Mouse (Mus musculus): ENCODE results near the gene 1700122O11Rik. TPM values are rescaled to one million over a fixed set of nuclear protein-coding genes. Genes with fewer than 3 reads are reported as not detected.

Gene 1700122O11Rik
- total RNA-seq, 4 experiments from 2014 or later, result 0.49 TPM; not detected in 3

- no peak for DNase-seq
Observed at GRCm38 (mm10) chr17:48027677-48028076, 10.4 kb downstream of the 1700122O11Rik start.

GRCm38 (mm10) chr17:48027019-48027418, 11.1 kb downstream of the 1700122O11Rik start:
- no peak for DNase-seq

GRCm38 (mm10) chr17:48024045-48024444, 14.0 kb downstream of the 1700122O11Rik start:
- no peak for DNase-seq

GRCm38 (mm10) chr17:48019585-48019984, 18.5 kb downstream of the 1700122O11Rik start:
- DNase-seq, result no peak

GRCm38 (mm10) chr17:48016566-48016965, 21.5 kb downstream of the 1700122O11Rik start:
- no peak for DNase-seq

- DNase-seq, result no peak
Observed at GRCm38 (mm10) chr17:48012561-48012960, 25.5 kb downstream of the 1700122O11Rik start.

- DNase-seq, result no peak
Observed at GRCm38 (mm10) chr17:48011105-48011504, 27.0 kb downstream of the 1700122O11Rik start.

GRCm38 (mm10) chr17:48010283-48010682, 27.8 kb downstream of the 1700122O11Rik start:
- no peak for DNase-seq

GRCm38 (mm10) chr17:48005816-48006215, 32.3 kb downstream of the 1700122O11Rik start:
- no peak for DNase-seq

- DNase-seq, result no peak
Observed at GRCm38 (mm10) chr17:48005091-48005490, 33.0 kb downstream of the 1700122O11Rik start.

- no peak for DNase-seq
Observed at GRCm38 (mm10) chr17:48004619-48005018, 33.5 kb downstream of the 1700122O11Rik start.

- no peak for DNase-seq
Observed at GRCm38 (mm10) chr17:48002486-48002885, 35.6 kb downstream of the 1700122O11Rik start.

- peak; percentile 54 for DNase-seq
Observed at GRCm38 (mm10) chr17:48001586-48002361, 36.3 kb downstream of the 1700122O11Rik start.

GRCm38 (mm10) chr17:48001157-48001556, 36.9 kb downstream of the 1700122O11Rik start:
- no peak for DNase-seq

GRCm38 (mm10) chr17:47999812-48000211, 38.3 kb downstream of the 1700122O11Rik start:
- no peak for DNase-seq

- no peak for DNase-seq
Observed at GRCm38 (mm10) chr17:47999403-47999802, 38.7 kb downstream of the 1700122O11Rik start.

- DNase-seq, result no peak
Observed at GRCm38 (mm10) chr17:47997806-47998205, 40.3 kb downstream of the 1700122O11Rik start.

GRCm38 (mm10) chr17:47990392-47991123, 47.5 kb downstream of the 1700122O11Rik start:
- DNase-seq, result no peak

- DNase-seq, result no peak
Observed at GRCm38 (mm10) chr17:47989951-47990378, 48.1 kb downstream of the 1700122O11Rik start.

GRCm38 (mm10) chr17:47988811-47989210, 49.3 kb downstream of the 1700122O11Rik start:
- DNase-seq, result no peak

- DNase-seq, result no peak
Observed at GRCm38 (mm10) chr17:47988074-47988473, 50.0 kb downstream of the 1700122O11Rik start.

Data from adrenal gland, adult 8-10 months (tissue).